Mouse (Mus musculus): Measurements from ENCODE around the gene Bco2. TPM values are rescaled to one million over a fixed set of nuclear protein-coding genes. Genes with fewer than 3 reads are reported as not detected.

The Bco2 gene
- 0.20 and 0.37 TPM in 2 replicates for polyA plus RNA-seq (2015; fragmentation: Nextera tagmentation; extraction: Ambion mirVana)

GRCm38 (mm10) chr9:50555094-50555446 is at the start of gene Bco2:
TSS of gene Bco2 (minus strand) at chr9:50555181.
- H3K9me3 ChIP-seq (replicated peaks), result no peaks in the 10 kb centered on the region
- peak; percentile 63; the same call in 1 of the 2 replicates for ATAC-seq
- H3K9ac ChIP-seq, result peak within 1 kb of the TSS; percentile 59; the same call in 1 of the 2 replicates
- H3K4me1 ChIP-seq, result peaks cover 19% of the 10 kb centered on the region
- no peaks in the 10 kb centered on the region for H3K27me3 ChIP-seq
- H3K27ac ChIP-seq, result peak within 1 kb of the TSS; percentile 86
- H3K36me3 ChIP-seq (ENCODE audit: poor library complexity, severe bottlenecking), result no peaks in the 10 kb centered on the region
- H3K4me3 ChIP-seq, result peak within 1 kb of the TSS; percentile 22
- 3% methylated on average over 2 of the region's 2 CpGs for WGBS
- H3K4me2 ChIP-seq, result peak within 1 kb of the TSS; percentile 58

- no peak for ATAC-seq
- H3K4me1 ChIP-seq, result peaks cover 25% of the 10 kb centered on the region
- H3K27me3 ChIP-seq, result no peaks in the 10 kb centered on the region
- H3K9me3 ChIP-seq (replicated peaks), result no peaks in the 10 kb centered on the region
- H3K27ac ChIP-seq, result peak overlapping the region; percentile 82
- H3K9ac ChIP-seq, result peak overlapping the region; percentile 89
- peak overlapping the region; percentile 86 for H3K4me3 ChIP-seq
- 5% methylated on average over 6 of the region's 6 CpGs for WGBS
- peak overlapping the region; percentile 77 for H3K4me2 ChIP-seq
- H3K36me3 ChIP-seq (ENCODE audit: poor library complexity, severe bottlenecking), result peaks cover 47% of the 10 kb centered on the region
These were observed 49.4 kb upstream of the Bco2 start for GRCm38 (mm10) chr9:50604338-50604737.

GRCm38 (mm10) chr9:50603998-50604324 is 49.0 kb upstream of the Bco2 start:
- Histone ChIP-seq H3K4me2 (peak overlapping the region; percentile 77), H3K9me3 (replicated peaks) (no peaks in the 10 kb centered on the region), H3K4me1 (peaks cover 25% of the 10 kb centered on the region), H3K27ac (peak overlapping the region; percentile 82), H3K27me3 (no peaks in the 10 kb centered on the region), H3K4me3 (peak overlapping the region; percentile 86), H3K9ac (peak overlapping the region; percentile 89), H3K36me3 (ENCODE audit: poor library complexity, severe bottlenecking) (peaks cover 48% of the 10 kb centered on the region)
- ATAC-seq, result peak; percentile 93
- under 1% methylated on average over 24 of the region's 24 CpGs for WGBS

GRCm38 (mm10) chr9:50603189-50603997 is 48.4 kb upstream of the Bco2 start, which contains the start of the genes Sdhd and Timm8b:
TSS of gene Sdhd (minus strand) at chr9:50603812.
TSS of gene Timm8b (plus strand) at chr9:50603910.
- Histone ChIP-seq H3K4me2 (peak within 1 kb of the TSS; percentile 77), H3K4me3 (peak within 1 kb of the TSS; percentile 86), H3K27me3 (no peaks in the 10 kb centered on the region), H3K27ac (peak within 1 kb of the TSS; percentile 82), H3K9me3 (replicated peaks) (no peaks in the 10 kb centered on the region), H3K4me1 (peaks cover 25% of the 10 kb centered on the region), H3K36me3 (ENCODE audit: poor library complexity, severe bottlenecking) (peaks cover 49% of the 10 kb centered on the region), H3K9ac (peak within 1 kb of the TSS; percentile 89)
- peak; percentile 98 for ATAC-seq
- 1% methylated on average over 48 of the region's 48 CpGs for WGBS

- no peak for ATAC-seq
- Histone ChIP-seq H3K9me3 (replicated peaks) (no peaks in the 10 kb centered on the region), H3K36me3 (ENCODE audit: poor library complexity, severe bottlenecking) (peaks cover 53% of the 10 kb centered on the region), H3K4me3 (peak overlapping the region; percentile 86), H3K4me1 (peaks cover 25% of the 10 kb centered on the region), H3K4me2 (peak overlapping the region; percentile 77), H3K9ac (peak overlapping the region; percentile 38; the same call in 1 of the 2 replicates), H3K27me3 (no peaks in the 10 kb centered on the region), H3K27ac (no peak overlapping the region)
- 94% methylated on average over 7 of the region's 7 CpGs for WGBS
These were observed 47.3 kb upstream of the Bco2 start for GRCm38 (mm10) chr9:50602055-50602845.

GRCm38 (mm10) chr9:50601536-50601935 is 46.6 kb upstream of the Bco2 start:
- H3K27ac ChIP-seq, result no peak overlapping the region
- no peak overlapping the region for H3K4me3 ChIP-seq
- no peaks in the 10 kb centered on the region for H3K27me3 ChIP-seq
- H3K36me3 ChIP-seq (ENCODE audit: poor library complexity, severe bottlenecking), result peaks cover 53% of the 10 kb centered on the region
- no peaks in the 10 kb centered on the region for H3K9me3 ChIP-seq (replicated peaks)
- no peak overlapping the region for H3K4me2 ChIP-seq
- no peak for ATAC-seq
- WGBS, result 84% methylated on average over 6 of the region's 6 CpGs
- no peak overlapping the region for H3K9ac ChIP-seq
- H3K4me1 ChIP-seq, result peaks cover 25% of the 10 kb centered on the region

- H3K4me1 ChIP-seq, result peaks cover 1% of the 10 kb centered on the region
- H3K9ac ChIP-seq, result no peak overlapping the region
- no peak overlapping the region for H3K27ac ChIP-seq
- H3K4me3 ChIP-seq, result no peak overlapping the region
- peaks cover 60% of the 10 kb centered on the region for H3K36me3 ChIP-seq (ENCODE audit: poor library complexity, severe bottlenecking)
- 95% methylated on average over 8 of the region's 8 CpGs for WGBS
- H3K27me3 ChIP-seq, result no peaks in the 10 kb centered on the region
- no peak for ATAC-seq
- H3K9me3 ChIP-seq (replicated peaks), result no peaks in the 10 kb centered on the region
- no peak overlapping the region for H3K4me2 ChIP-seq
These were observed 42.0 kb upstream of the Bco2 start for GRCm38 (mm10) chr9:50596973-50597372.

GRCm38 (mm10) chr9:50594794-50595417 is 39.9 kb upstream of the Bco2 start:
- Histone ChIP-seq H3K36me3 (ENCODE audit: poor library complexity, severe bottlenecking) (peaks cover 52% of the 10 kb centered on the region), H3K4me2 (no peak overlapping the region), H3K27ac (no peak overlapping the region), H3K27me3 (no peaks in the 10 kb centered on the region), H3K4me1 (no peaks in the 10 kb centered on the region), H3K9ac (no peak overlapping the region), H3K9me3 (replicated peaks) (no peaks in the 10 kb centered on the region), H3K4me3 (no peak overlapping the region)
- WGBS, result 82% methylated on average over 12 of the region's 12 CpGs
- ATAC-seq, result no peak

GRCm38 (mm10) chr9:50593544-50593943 is 38.6 kb upstream of the Bco2 start:
- H3K4me1 ChIP-seq, result no peaks in the 10 kb centered on the region
- H3K9me3 ChIP-seq (replicated peaks), result no peaks in the 10 kb centered on the region
- no peak overlapping the region for H3K4me3 ChIP-seq
- peaks cover 38% of the 10 kb centered on the region for H3K36me3 ChIP-seq (ENCODE audit: poor library complexity, severe bottlenecking)
- ATAC-seq, result no peak
- no peaks in the 10 kb centered on the region for H3K27me3 ChIP-seq
- H3K27ac ChIP-seq, result no peak overlapping the region
- H3K9ac ChIP-seq, result no peak overlapping the region
- 79% methylated on average over 3 of the region's 3 CpGs for WGBS
- no peak overlapping the region for H3K4me2 ChIP-seq

- Histone ChIP-seq H3K27ac (no peak overlapping the region; the same call in 1 of the 2 replicates), H3K4me1 (no peaks in the 10 kb centered on the region), H3K27me3 (no peaks in the 10 kb centered on the region), H3K4me3 (no peak overlapping the region), H3K4me2 (no peak overlapping the region), H3K9me3 (replicated peaks) (no peaks in the 10 kb centered on the region), H3K9ac (no peak overlapping the region), H3K36me3 (ENCODE audit: poor library complexity, severe bottlenecking) (peaks cover 33% of the 10 kb centered on the region)
- 91% methylated on average over 9 of the region's 9 CpGs for WGBS
- no peak for ATAC-seq
These were observed 38.0 kb upstream of the Bco2 start for GRCm38 (mm10) chr9:50592955-50593354.

- H3K9ac ChIP-seq, result no peak overlapping the region
- no peak overlapping the region for H3K4me3 ChIP-seq
- H3K9me3 ChIP-seq (replicated peaks), result no peaks in the 10 kb centered on the region
- ATAC-seq, result no peak
- no peaks in the 10 kb centered on the region for H3K4me1 ChIP-seq
- no peak overlapping the region for H3K27ac ChIP-seq
- H3K4me2 ChIP-seq, result no peak overlapping the region
- H3K27me3 ChIP-seq, result no peaks in the 10 kb centered on the region
- peaks cover 13% of the 10 kb centered on the region for H3K36me3 ChIP-seq (ENCODE audit: poor library complexity, severe bottlenecking)
- WGBS, result 78% methylated on average over 10 of the region's 10 CpGs
These were observed 36.0 kb upstream of the Bco2 start for GRCm38 (mm10) chr9:50590856-50591518.

Data from forebrain, embryonic 13.5 days (tissue).